Mouse (Mus musculus): Measurements from ENCODE around the gene Tmem235.

- TF ChIP-seq CTCF (IDR thresholded peaks at IDR 0.05): no peak
- no peak for TF ChIP-seq EP300 (IDR thresholded peaks at IDR 0.05; ENCODE audit: insufficient read depth, low read depth, low read length)
- TF ChIP-seq POLR2A (IDR thresholded peaks at IDR 0.05; ENCODE audit: insufficient read depth, low read depth, low read length): no peak
Measured at GRCm38 (mm10) chr11:117813867-117814266, 46.7 kb upstream of the Tmem235 start.
